Mouse (Mus musculus): ENCODE data around the gene Gm45808. TPM values are rescaled to one million over a fixed set of nuclear protein-coding genes. Genes with fewer than 3 reads are reported as not detected.

Gene Gm45808
- polyA plus RNA-seq (2012; rRNA removed; ENCODE audit: low replicate concordance), result not detected in 2 replicates

DNA sequence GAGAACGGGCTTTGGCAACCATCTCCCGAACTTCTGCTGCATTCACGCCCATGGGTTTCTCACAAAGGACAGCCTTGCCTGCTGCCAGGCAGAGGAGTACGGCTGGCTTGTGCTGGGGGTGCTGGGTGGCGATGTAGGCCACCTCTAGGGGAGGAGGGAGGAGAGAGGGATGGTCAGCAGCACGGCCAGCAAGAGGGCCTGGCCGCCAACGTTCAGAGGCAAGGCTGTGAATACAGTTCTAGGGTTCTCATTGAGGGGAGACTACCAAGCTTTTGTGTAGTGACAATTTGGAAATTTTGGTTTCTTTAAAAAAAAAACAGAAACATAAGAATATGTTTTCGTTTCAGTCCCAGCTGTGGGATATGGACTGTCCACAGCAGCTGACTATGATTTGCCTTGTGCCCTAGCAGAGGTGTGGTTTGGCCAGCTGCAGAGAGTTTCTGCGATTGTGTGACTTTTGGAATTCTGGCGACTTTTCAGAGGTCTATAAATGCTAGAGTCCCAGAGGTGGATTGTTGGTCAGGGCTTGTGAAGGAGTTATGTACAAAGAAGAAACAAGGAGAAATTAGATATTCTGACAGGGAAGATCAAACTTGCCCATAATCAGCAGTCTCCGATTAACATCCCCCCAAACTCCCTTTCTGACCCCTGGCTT lies at the start of gene Gm45808:
Gene Gm45808 (minus strand): TSS at position 51 of the 655 bp plus-strand sequence.

DNA sequence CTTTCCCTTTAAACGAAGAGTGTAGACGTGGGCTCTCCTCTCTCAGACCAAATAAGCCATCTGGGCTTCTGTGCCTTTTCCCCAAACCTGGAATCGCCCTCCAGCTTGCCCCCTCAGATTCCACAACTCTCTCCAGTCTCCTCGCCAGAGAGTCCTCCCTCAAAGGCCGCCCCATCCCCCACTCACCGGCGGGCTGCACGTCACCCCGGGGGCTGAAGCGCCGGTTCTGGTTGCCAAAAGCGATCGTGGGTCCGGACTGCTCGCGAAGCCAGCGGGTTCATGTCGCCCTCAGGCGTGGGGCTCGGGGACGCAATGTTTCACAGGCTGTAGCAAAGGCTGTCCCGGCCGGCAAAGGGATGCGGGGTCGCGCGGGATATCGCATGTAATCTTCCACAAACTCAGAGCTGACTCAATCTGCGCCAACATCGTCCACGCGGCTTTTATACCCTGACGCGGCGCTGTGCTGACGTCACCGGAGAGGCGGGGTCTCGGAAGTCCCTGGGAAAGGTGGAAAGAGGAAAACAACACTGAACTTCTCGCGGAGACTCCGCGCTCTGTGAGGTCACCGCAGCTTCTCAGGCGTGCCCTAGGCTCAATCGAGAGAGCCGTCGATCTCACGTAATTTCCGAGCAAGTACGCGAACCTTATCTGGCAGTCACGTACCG lies 39.3 kb upstream of the Gm45808 start, which contains the start of the genes Ppp1r15a and Plekha4:
Gene Ppp1r15a (minus strand): TSS at position 460 of the 665 bp plus-strand sequence.
Gene Plekha4 (plus strand): TSS at position 522 of the 665 bp plus-strand sequence.

DNA sequence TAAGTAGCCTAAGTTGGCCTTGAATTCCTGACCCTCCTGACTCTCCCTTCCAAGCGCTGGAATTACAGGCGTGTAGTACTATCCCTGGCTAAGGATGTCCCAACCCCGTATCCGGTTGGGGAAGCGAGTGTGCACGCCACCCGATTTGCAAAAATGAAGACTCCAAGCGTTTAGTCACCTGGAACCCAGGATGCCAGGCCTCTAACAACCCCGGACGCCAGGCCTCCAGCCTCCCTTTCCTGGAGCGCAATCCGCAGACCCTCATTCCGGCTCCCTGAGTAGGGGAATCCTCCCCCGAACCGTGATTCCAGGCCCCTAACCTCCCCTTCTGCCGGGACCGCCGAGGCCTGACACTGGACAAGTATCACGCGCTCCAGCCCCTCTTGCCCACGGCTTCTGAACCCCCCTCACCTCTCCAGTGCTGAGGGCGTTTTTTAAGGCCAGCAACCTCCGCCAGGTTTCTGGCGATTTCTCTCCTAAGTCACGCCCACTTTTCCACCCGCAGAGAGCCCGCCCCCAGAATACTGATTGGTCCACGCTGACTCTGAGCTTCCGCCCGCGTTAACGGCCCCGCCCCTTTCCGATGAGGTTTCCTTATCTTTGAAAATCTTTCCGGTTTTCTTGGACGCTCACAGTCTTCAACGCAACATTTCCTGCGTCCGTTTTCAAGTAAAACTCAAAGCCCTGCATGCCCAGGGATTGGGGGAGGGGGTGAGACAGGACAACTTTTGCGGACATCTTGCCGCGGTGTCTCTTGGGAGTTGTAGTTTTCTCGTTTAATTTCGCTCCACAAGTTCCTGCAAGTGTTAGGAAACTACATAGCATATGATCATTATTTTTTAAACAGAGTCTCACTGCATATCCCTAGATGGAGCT lies 23.5 kb upstream of the Gm45808 start, which contains the start of gene Nucb1:
Gene Nucb1 (minus strand): TSS at position 495 of the 876 bp plus-strand sequence.

DNA sequence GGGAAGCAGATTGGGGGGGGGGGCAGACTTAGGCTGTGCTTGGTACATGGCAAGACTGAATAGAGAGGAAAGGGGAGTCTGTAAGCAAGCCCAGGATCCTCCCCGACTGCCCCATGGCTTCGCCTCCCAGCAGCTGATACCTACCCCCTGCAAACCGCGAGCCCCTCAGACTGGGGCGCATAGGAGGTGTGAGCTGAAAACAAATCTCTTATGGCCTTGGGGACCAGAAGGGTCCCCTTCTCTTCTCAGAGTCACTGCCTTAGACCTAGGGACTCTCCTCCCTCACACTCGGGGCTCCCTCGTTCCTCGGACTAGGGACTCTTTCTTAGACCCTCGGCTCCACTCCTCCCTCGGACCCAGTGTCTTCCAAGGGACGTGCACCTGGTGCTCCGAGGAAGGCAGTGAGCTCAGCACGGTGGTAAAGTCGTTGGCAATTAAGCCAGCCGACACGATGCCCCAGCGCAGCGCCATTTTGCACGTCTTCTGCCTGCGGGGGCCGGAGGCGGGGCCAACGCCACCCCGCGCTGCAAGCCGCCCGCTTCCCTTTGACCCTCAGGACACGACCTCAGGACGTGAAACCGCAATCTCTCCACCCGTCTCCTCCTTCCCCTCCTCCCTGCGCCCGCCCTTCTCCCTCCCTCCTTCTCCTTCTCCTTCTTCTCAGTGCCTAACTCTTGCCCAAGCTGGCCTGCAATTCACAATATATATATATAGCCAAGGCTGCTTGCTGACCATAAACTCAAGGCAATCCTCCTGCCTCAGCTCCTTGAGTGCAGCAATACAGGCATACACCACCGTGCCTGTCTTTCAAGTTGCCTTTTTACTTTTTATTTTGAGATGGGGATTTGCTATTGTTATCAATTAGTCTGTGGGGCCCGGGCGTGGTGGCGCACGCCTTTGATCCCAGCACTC lies 1.9 kb upstream of the Gm45808 start, which contains the start of gene Dhdh:
Gene Dhdh (minus strand): TSS at position 513 of the 912 bp plus-strand sequence.

DNA sequence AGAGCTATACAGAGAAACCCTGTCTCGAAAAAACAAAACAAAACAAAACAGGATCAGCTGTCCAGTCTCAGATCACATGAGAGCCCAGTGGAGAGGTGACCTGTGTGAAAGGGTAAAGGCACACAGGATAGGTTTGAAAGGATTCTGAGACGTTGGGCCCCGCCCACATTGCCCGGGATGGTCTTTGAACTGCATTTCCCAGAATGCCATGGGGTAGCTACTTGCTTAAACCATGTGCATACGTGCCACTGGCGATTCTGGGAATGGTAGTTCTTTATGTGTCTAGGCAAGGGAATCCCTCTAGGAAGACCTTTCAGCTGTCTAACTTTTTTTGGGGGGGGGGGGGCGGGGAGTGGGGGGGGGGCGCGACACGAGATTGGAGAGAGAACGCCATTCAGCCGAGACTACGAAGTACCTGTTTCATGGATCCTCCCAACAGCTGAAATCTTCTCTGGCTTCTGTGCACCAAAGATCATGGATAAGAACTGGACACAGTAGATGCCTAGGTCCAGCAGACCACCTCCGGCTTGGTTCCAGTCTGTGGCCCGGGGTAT lies 5.2 kb downstream of the Gm45808 start, which contains the start of gene Tulp2:
Gene Tulp2 (plus strand): TSS at position 504 of the 554 bp plus-strand sequence.

DNA sequence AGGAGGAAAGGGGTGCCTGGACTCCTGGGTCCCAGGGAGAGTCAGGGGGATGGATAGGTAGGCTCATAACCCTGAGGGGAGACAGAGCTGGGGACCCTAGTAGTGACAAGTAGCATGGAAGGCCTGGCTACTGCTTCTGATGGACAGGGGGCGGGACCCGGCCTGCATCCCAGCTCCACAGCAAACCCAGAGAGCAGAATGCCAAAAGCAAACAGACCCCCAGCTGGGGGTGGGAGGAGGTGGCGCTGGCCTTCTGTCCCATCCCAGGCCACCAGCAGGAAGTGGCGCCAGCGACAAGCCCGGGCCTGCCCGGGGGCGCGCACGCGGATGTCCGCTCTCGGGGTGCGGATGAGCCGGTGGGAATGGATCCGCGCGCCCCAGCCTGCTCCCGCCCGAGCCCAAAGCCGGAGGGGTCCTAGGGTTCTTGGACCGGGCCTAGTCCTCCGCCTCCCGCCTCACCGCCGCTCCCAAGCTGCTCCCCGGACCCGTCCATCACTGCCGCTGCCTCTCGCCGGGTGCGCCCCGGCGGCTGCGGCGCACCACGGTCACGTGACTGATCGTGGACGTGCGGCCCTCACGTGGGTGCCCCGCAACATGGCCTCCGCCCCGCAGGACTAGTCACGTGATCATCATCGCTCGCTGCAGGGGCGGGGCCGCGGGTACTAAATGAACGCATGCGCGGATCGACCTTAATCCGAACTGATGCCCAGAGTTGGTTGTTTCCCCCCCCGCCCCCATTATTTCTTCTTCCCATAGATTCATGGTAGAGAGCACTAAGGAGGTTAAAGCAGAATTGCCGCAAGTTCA lies 20.1 kb downstream of the Gm45808 start, which contains the start of gene Bax:
Gene Bax (minus strand): TSS at position 616 of the 807 bp plus-strand sequence.

DNA sequence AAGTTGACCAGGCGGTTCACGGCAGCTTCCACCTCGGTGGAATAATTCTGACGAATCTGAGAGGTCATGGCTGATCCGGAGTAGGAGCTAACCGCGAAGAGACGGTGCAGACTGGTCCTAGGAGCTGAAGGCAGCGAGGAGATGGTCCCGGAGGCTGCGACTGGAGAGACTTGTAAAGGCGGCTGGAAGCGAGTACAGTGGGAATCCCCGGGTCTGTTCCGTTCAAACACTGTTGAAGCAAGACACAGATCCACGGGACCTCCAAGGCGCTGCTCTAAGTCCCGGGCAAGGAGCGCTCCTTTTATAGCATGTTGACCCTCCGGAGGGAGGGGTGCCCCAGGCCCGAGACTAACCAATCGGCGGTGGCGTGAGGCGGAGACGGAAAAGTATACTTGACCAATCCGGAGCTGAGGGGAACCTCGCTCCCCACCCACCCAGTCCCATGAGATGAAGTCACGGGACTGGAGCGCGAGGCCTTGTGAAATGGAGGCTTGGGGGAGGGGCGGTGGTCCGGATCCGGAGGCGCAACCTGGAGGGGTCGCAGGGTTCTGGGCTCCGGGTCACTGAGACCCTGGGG lies 27.0 kb downstream of the Gm45808 start, which contains the start of gene Ftl1:
Gene Ftl1 (minus strand): TSS at position 321 of the 577 bp plus-strand sequence.

DNA sequence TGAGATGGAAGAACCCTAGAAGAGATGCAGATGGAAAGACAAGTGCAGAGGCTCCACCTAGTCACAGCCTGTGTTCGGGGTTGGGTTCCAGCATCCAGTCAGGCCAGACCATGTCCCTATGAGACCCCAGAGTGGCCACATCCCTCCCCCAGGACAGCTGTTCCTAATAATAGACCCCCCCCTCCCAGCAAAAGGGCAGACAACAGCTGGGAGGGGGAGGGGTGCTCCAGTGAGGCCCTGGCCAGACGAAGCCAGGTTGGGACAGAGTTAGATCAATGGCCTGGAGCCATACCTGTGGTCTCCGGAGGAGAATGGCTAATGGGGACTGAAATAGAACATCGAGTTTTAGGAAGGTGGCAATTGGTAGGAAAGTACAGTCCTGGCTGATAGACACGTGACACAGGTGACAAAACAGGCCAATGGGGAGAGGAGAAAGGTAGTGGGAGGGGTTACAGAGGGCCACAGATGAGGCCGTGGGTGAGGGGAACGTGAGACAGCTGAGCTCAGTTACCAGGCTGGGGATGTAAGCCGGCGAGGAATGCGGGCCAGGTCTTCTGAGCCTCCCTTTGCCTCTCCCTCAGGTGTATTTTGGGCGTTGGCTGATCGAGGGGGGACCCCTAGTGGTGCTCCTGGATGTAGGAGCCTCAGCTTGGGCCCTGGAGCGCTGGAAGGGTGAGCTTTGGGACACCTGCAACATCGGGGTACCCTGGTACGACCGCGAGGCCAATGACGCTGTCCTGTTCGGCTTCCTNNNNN lies 48.9 kb downstream of the Gm45808 start, which contains the start of gene Ruvbl2:
Gene Ruvbl2 (minus strand): TSS at position 576 of the 756 bp plus-strand sequence.

DNA sequence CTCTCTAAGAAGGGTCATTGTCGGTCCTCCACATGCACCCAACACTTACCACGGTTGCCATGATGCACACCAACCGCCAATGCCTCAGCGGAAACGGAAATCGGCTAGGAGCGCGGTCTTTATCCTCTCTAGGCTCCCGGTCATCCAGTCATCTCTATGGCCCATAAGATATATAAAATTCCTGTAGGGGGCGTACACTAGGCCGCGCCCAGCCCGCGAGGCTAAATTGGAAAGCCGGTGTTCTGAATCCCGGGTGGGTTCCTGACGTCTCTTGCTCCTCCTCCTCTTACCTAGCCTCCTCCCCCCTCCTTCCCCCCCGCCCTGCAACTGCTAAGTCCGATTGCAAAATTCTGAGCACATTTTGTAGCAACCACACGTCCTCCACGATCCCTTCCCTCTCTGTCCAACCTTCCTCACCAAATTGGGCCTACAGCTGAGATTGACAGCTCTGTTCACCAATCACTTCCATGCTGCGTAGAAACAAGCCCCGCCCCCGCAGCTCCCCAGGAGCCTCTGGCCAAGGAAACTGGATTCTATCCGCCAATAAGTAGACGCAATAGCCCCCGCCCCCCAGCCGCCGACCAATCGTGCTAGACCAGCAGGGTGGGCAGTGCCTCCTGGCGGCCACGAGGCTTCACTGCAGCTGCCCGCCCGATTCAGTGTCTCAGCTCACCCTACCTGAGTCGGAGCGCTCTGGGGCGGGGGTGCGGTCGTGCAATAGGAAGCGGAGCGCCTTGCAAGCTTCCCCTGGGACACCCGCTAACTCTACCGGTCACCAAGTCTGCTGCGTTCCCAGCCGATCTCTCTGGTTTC lies 52.2 kb downstream of the Gm45808 start, which contains the start of gene Gys1:
Gene Gys1 (plus strand): TSS at position 642 of the 813 bp plus-strand sequence.

DNA sequence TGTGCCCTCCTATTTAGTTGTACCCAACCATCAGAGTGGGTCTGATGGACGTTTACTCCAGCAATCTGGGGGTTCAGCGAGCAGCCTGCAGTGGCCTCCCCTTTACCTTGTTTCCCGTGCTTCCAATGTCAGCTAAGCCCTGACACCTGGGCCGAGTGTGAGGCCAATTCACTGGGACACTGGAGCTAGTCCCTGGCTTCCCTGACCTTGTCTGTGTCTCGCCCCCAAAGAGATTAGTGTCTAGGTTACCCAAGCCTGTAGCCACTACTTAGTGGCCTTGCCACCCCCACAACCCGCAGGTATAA lies 66.0 kb downstream of the Gm45808 start, which contains the start of gene Lhb:
Gene Lhb (plus strand): TSS at position 206 of the 305 bp plus-strand sequence.

Other genes starting within 250 kb of the Gm45808 start
- 12.2 and 41.2 TPM in 2 replicates for gene Cd37, start 247.7 kb downstream of the Gm45808 start, polyA plus RNA-seq (2012; rRNA removed; ENCODE audit: low replicate concordance)
- gene Slc6a16, start 245.7 kb downstream of the Gm45808 start, polyA plus RNA-seq (2012; rRNA removed; ENCODE audit: low replicate concordance), result not detected in 2 replicates
- gene Slc6a21, start 209.3 kb downstream of the Gm45808 start, polyA plus RNA-seq (2012; rRNA removed; ENCODE audit: low replicate concordance), result 0.13 TPM in 1 of 2 replicates, not detected in the other
- gene Trpm4, start 153.0 kb downstream of the Gm45808 start, polyA plus RNA-seq (2012; rRNA removed; ENCODE audit: low replicate concordance), result 125 and 254 TPM in 2 replicates
- gene Hrc, start 151.5 kb downstream of the Gm45808 start, polyA plus RNA-seq (2012; rRNA removed; ENCODE audit: low replicate concordance), result 0.09 and 0.55 TPM in 2 replicates
- 34.3 and 84.9 TPM in 2 replicates for gene Ppfia3, start 119.8 kb downstream of the Gm45808 start, polyA plus RNA-seq (2012; rRNA removed; ENCODE audit: low replicate concordance)
- 2.5 and 6.3 TPM in 2 replicates for gene Lin7b, start 116.2 kb downstream of the Gm45808 start, polyA plus RNA-seq (2012; rRNA removed; ENCODE audit: low replicate concordance)
- 112 and 146 TPM in 2 replicates for gene Snrnp70, start 91.1 kb downstream of the Gm45808 start, polyA plus RNA-seq (2012; rRNA removed; ENCODE audit: low replicate concordance)
- gene Kcna7, start 81.2 kb downstream of the Gm45808 start, polyA plus RNA-seq (2012; rRNA removed; ENCODE audit: low replicate concordance), result 0.05 TPM in 2 replicates
- gene Ntf5, start 73.1 kb downstream of the Gm45808 start, polyA plus RNA-seq (2012; rRNA removed; ENCODE audit: low replicate concordance), result 0.05 and 0.39 TPM in 2 replicates
- gene Lhb, start 66.0 kb downstream of the Gm45808 start, polyA plus RNA-seq (2012; rRNA removed; ENCODE audit: low replicate concordance), result 0.26 TPM in 1 of 2 replicates, not detected in the other
- 12.8 and 17.7 TPM in 2 replicates for gene Gys1, start 52.0 kb downstream of the Gm45808 start, polyA plus RNA-seq (2012; rRNA removed; ENCODE audit: low replicate concordance)
- 41.3 and 64.9 TPM in 2 replicates for gene Ruvbl2, start 48.7 kb downstream of the Gm45808 start, polyA plus RNA-seq (2012; rRNA removed; ENCODE audit: low replicate concordance)
- gene Ftl1, start 26.9 kb downstream of the Gm45808 start, polyA plus RNA-seq (2012; rRNA removed; ENCODE audit: low replicate concordance), result 4,626 and 7,473 TPM in 2 replicates
- 99.5 and 120 TPM in 2 replicates for gene Bax, start 19.9 kb downstream of the Gm45808 start, polyA plus RNA-seq (2012; rRNA removed; ENCODE audit: low replicate concordance)
- 0.18 TPM in 1 of 2 replicates, not detected in the other for gene Tulp2, start 4.9 kb downstream of the Gm45808 start, polyA plus RNA-seq (2012; rRNA removed; ENCODE audit: low replicate concordance)
- gene Dhdh, start 2.0 kb upstream of the Gm45808 start, polyA plus RNA-seq (2012; rRNA removed; ENCODE audit: low replicate concordance), result 0.32 and 0.59 TPM in 2 replicates
- gene Nucb1, start 23.6 kb upstream of the Gm45808 start, polyA plus RNA-seq (2012; rRNA removed; ENCODE audit: low replicate concordance), result 567 and 598 TPM in 2 replicates
- gene Ppp1r15a, start 39.5 kb upstream of the Gm45808 start, polyA plus RNA-seq (2012; rRNA removed; ENCODE audit: low replicate concordance), result 18.7 and 21.9 TPM in 2 replicates
- 3.7 and 6.0 TPM in 2 replicates for gene Plekha4, start 39.5 kb upstream of the Gm45808 start, polyA plus RNA-seq (2012; rRNA removed; ENCODE audit: low replicate concordance)
- gene Hsd17b14, start 68.1 kb upstream of the Gm45808 start, polyA plus RNA-seq (2012; rRNA removed; ENCODE audit: low replicate concordance), result 0.63 and 0.78 TPM in 2 replicates
- 31.0 and 41.9 TPM in 2 replicates for gene Bcat2, start 83.3 kb upstream of the Gm45808 start, polyA plus RNA-seq (2012; rRNA removed; ENCODE audit: low replicate concordance)
- gene Fgf21, start 128.7 kb upstream of the Gm45808 start, polyA plus RNA-seq (2012; rRNA removed; ENCODE audit: low replicate concordance), result 2.2 TPM in 1 of 2 replicates, not detected in the other
- 0.47 and 1.1 TPM in 2 replicates for gene Fut1, start 130.5 kb upstream of the Gm45808 start, polyA plus RNA-seq (2012; rRNA removed; ENCODE audit: low replicate concordance)
- 0.25 and 0.43 TPM in 2 replicates for gene Izumo1, start 135.0 kb upstream of the Gm45808 start, polyA plus RNA-seq (2012; rRNA removed; ENCODE audit: low replicate concordance)
- gene Rasip1, start 140.7 kb upstream of the Gm45808 start, polyA plus RNA-seq (2012; rRNA removed; ENCODE audit: low replicate concordance), result 8.4 and 11.8 TPM in 2 replicates
- 1.1 and 2.0 TPM in 2 replicates for gene Mamstr, start 153.2 kb upstream of the Gm45808 start, polyA plus RNA-seq (2012; rRNA removed; ENCODE audit: low replicate concordance)
- 0.25 and 20.6 TPM in 2 replicates for gene Fut2, start 179.6 kb upstream of the Gm45808 start, polyA plus RNA-seq (2012; rRNA removed; ENCODE audit: low replicate concordance)
- 0.15 and 0.25 TPM in 2 replicates for gene Ntn5, start 197.2 kb upstream of the Gm45808 start, polyA plus RNA-seq (2012; rRNA removed; ENCODE audit: low replicate concordance)
- 0.08 and 0.23 TPM in 2 replicates for gene Sec1, start 207.6 kb upstream of the Gm45808 start, polyA plus RNA-seq (2012; rRNA removed; ENCODE audit: low replicate concordance)
- gene Car11, start 213.0 kb upstream of the Gm45808 start, polyA plus RNA-seq (2012; rRNA removed; ENCODE audit: low replicate concordance), result 1.8 and 5.9 TPM in 2 replicates
- 13.9 and 52.0 TPM in 2 replicates for gene Dbp, start 218.3 kb upstream of the Gm45808 start, polyA plus RNA-seq (2012; rRNA removed; ENCODE audit: low replicate concordance)
- gene Rpl18, start 228.6 kb upstream of the Gm45808 start, polyA plus RNA-seq (2012; rRNA removed; ENCODE audit: low replicate concordance), result 1,256 and 1,945 TPM in 2 replicates
- 176 and 286 TPM in 2 replicates for gene Sphk2, start 231.2 kb upstream of the Gm45808 start, polyA plus RNA-seq (2012; rRNA removed; ENCODE audit: low replicate concordance)
- 97.0 and 162 TPM in 2 replicates for gene Fam83e, start 234.4 kb upstream of the Gm45808 start, polyA plus RNA-seq (2012; rRNA removed; ENCODE audit: low replicate concordance)
- gene Spaca4, start 239.0 kb upstream of the Gm45808 start, polyA plus RNA-seq (2012; rRNA removed; ENCODE audit: low replicate concordance), result 0.63 TPM in 1 of 2 replicates, not detected in the other